Mouse (Mus musculus): ENCODE results near the gene Hist1h1d.

Gene Hist1h1d

DNA sequence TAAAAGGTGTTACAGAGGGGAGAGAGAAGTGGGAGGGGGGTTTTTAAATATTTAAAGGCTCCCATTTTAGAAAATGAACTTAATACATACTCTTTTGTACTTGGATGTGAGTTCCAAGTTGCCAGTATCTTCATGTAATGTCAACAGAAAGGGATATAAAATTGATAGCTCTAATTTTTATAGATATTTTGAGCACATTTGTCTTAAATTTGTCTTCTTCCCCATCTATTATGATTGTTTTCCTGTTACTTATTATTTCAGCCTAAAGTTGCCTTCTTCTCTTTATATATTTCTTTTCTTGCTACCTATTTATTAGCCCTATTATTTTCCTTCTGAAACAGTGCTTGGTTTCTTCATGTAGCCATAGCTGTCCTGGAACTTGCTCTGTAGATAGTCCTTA, at the start of gene Hist1h1d:
Gene Hist1h1d, plus strand, starts transcription at position 301 of the 400 bp plus-strand sequence.
- no peak for DNase-seq

DNA sequence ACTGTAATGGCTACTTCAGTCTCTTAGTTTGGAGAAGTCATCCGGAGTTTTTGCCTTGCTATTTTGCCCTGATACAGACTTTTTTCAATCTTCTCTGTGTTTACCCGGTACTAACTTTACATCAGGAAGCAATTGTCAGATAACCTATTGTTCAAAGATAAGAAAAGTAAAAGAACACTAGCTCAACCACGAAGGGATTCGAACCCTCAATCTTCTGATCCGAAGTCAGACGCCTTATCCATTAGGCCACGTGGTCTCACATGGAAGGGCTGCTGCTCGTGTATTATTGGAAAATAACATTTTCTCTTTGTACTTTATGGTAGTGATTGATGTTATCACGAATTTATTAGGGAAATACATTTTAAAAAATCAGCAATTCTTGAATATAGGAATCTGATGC, 49.3 kb upstream of the Hist1h1d start:
- DNase-seq: peak; percentile 41

DNA sequence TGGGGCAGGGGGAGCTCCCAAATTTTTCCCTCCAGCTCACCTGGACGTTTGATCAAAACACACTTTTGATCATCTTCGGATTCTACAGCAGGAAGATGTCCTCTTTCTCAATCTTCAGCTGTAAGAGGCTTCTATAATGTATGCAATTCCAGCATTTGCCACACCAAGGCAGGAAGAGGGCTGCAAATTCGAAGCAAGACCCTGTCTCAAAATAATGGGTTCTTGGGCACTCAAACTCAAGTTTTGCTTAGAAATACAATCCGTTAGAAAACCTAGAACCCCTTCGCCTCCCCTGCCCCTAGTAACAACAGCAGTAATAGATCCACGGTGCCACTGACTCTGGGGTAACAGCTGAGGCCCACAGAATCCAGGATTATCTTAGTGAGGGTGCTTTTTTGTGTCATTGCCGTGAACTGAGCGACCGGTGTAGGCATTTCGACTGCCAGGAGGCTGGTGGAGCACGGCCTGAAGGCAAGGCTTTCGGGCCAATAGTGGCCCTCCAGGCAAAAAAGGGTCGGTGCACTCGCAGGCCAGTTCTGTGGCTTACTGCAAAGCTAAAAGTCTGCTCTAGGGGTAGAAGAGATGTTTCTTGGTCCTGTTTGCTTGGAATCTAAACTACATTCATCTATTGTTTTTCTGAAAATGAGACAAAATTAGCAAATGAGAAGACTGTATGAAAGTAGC, 47.3 kb upstream of the Hist1h1d start:
- no peak for DNase-seq

DNA sequence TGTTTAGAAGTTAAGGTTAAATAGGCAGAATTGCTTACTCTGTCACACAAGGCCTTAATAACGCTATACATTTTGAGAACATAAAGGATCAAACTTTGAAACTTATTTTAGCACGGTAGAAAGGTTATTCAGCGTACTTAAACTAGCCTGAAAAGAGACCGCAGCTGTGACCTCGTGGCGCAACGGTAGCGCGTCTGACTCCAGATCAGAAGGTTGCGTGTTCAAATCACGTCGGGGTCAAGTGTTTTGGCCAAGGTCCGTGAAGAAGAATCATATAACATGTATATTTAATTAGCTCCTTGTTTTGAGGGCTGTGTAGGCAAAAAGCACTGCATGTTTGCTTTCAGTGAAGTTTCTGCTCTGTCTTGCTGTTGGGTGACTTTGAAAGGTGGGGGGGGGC, 46.7 kb upstream of the Hist1h1d start:
- DNase-seq: no peak

DNA sequence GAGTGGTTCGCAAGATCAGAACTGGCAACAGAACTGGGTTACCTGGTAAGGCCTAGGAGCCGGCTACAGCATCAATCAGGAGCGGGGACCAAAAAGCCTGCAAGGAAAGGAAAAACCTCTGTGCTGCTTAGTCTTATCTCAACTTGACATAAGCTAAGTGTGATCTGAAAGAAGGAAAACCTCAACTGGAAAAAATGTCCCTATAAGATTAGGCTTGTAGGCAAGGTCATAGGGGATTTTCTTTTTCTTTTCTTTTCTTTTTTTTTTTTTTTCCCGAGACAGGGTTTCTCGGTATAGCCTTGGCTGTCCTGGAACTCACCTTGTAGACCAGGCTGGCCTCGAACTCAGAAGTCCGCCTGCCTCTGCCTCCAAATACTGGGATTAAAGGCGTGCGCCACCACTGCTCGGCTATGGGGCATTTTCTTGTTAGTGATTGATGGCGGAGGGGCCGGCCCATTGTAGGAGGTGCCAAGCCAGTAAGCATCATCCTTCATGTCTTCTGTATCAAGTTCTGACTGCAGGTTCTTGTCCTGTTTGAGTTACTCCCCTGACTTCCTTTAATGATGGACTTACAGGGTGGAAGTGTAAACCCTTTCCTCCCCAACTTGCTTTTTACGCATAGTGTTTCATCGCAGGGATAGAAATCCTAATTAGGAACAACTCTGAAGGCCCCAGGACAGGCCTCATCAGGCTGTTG, 46.1 kb upstream of the Hist1h1d start:
- no peak for DNase-seq

DNA sequence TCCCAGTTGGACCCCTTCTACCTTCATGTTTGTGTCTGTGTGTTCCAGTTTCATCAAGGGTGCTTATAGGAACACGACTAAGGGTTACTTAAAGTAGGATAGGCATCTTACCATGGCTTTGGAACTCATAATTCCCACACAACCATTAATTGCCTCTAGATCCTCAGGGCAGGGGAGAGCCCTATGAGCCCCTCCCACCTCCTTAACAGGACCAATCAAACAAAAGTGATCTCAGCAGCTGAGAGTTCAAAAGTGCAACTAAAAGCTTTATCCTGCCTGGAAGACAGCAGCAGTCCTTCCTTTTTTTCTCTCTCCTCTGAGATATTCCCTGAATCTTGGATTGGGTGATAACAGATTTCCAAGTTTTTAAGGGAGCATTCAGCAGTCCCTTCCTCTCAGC, 42.9 kb upstream of the Hist1h1d start:
- DNase-seq: no peak

DNA sequence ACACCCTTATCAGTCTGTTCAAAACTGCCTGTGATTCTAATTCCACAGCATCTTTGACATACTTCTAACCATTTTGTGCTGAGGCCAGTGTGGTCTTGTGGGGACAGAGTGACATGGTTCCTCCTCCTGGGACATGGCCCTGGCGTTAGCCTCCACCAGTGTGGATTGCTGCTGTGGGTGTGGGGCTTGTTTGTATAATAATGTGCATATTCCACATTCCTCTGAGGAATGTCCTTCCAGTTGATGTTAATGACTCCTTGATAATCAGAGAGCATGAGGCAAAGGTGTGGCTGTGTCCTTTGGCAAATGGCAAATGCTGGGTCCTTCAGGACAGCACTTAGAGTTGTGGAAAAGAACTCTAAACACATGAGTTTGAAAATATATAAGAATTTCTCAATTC, 39.5 kb upstream of the Hist1h1d start:
- no peak for DNase-seq

DNA sequence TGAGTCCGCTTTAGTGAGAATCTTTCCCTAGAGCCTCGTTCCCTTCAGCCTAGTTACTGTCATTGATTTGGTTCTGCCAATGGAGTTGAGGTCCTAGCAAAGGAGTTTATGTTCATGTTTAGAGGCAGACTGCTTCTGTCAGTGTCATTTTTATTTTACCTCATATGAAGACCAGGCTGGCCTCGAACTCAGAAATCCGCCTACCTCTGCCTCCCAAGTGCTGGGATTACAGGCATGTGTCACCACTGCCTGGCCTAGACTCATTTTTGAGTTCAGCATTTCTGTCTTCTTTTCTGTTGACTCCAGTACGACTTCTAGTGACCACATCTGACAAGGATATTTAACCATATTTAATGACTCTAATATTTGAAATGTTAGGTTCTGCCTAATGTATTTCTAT, 37.8 kb upstream of the Hist1h1d start:
- DNase-seq: no peak

DNA sequence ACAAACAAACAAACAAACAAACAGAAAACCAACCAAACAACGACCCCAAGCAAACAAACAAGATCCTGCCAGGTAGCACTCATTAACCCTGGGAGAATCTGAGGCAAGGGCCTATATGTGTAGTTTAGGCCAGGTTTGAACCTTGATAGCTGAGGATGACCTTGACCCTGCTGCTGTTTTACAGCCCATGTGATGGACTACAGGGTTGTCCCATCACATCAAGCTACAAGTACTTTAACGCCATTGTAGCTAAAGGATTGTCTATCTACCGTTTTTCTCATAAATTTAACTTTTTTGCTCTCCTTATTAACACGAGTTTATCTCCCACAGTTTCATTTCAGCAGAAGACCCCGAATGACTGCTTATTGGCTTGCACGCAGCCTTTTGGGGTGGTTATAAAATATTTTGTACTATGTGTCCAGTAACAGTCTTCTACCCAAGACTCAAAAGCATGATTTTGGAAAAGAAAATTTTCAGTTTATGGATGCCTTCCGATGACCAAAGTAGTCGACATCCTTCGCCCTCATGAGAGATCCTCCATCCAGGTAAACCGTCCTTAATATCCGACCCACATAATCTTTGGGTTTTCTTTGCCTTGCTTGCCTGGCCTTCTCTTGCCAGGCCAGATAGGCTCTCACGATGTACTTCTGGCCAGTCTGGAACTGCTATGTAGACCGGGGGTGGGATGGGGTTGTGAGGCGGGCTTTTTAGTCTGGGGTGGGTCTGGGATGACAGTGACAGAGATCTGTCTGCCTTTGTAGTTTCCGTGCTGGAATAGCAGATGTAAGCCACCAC, 37.0 kb upstream of the Hist1h1d start:
- no peak for DNase-seq

DNA sequence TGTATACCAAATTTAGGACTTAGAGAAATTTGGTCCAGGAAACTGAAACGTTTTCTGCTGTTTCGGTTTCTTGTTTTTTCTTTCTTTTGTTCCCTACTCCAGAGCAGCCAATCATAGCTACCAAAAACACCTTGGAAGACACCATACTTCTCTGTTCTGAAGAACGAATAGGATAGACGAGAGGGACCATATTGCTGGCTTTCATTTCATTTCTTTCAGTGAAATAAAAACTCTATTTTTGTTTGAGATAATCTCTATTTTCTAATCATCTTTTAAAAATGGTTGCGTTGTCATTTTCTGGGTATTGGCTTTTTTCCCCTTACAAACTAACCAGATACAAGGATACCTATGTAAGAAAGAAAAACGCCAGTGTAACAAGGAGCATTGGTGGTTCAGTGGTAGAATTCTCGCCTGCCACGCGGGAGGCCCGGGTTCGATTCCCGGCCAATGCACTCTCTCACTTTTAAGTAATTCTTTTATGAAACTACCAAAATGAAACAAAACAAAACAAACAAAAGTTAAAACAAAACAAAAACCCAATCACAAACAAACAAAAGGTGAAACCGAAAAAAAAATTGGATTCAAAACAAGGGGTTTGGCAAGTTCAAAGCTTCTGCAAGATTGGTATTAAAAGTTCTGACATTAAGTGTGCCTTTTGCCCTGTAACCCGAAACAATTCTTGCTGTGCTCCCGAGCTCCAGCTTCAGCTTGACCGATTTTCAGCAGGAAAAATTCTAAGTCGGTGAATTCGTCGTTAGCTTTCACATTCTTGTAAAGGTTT, 36.0 kb upstream of the Hist1h1d start:
- DNase-seq: peak; percentile 66

DNA sequence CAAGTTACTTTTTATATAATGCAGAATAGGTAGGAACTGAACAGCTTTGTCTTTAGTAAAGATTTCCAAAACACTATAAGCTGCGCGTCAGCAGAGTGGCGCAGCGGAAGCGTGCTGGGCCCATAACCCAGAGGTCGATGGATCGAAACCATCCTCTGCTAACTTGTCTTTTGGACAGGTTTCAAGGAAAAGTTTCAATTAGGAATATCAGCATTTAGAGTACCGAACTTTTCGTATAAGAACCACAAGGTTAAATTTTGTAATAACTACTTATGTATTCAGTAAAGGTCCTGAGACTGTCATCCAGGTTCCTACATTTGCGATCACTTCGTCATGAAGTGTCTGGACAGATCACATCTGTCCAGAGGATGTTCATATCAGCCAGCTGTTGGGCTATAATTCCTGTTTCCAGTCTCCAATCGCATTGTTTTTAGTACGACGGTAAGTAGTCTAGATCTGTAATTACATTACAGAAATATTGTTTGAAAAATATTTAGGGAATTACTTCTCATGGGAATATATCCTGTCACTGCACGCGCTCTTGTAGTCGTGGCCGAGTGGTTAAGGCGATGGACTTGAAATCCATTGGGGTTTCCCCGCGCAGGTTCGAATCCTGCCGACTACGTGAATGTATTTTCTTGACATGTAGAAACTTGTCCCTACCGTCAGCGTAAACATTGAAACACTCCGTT, 35.3 kb upstream of the Hist1h1d start:
- peak; percentile 91 for DNase-seq

DNA sequence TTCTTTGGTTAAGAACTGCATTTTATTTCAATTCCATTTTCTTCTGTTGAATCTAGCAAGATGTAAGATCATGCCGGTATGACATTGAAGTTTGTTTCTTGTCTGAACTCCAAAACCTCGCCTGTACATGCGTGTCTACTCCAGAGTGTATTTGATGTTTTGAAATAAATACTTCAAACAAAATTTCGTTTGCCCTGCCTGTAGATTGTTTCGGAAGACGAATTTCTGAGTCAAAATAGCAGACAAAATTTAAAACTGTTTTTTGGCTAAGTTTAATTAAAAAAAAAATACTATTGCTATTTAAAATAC, 34.8 kb upstream of the Hist1h1d start:
- no peak for DNase-seq

DNA sequence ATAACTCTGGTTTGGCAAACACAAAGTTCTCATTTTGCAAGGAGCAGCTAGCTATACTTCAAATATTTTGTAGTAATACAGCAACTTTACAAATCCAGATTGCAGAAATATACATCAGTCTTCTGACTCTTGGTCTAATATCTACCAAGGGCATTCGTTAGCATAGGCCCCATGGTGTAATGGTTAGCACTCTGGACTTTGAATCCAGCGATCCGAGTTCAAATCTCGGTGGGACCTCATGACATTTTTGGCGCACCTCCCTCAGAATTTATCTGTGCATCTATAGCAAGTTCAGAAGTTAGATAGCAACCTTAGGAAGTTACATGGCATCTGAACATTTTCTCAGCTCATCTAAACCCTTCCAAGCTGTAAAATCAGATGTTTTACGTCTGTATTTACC, 34.2 kb upstream of the Hist1h1d start:
- DNase-seq: peak; percentile 85

DNA sequence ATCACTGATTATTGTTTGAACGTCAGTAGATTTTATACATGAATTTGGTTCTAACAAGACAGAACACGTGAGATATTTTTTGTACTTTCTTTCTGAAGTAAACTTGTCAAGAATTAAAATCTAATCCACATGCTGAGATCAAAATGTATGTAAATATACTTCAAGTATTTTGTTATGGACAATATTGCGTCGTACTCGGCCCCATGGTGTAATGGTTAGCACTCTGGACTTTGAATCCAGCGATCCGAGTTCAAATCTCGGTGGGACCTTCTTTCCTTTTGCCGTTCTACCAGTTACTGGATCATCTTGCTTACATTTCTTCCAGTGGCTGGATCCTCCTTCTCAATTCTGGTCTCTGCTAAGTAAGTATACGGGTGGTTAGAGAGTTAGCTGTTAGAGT, 33.6 kb upstream of the Hist1h1d start:
- DNase-seq: peak; percentile 81

DNA sequence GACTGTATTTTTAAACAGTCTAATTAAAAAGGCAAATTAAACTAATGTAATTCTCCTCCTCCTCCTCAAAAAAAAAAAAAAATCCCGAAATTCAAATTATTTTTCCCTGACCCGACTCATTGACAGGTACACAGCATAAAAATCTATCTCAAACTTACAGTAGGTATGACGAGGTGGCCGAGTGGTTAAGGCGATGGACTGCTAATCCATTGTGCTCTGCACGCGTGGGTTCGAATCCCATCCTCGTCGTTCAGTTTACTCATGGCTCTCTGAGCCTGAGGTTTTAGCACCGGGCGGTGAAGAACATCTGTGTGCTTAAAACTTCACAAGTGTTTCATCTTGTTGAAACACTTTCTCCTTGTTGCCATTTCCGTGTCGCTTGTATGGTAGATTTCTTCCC, 31.4 kb upstream of the Hist1h1d start:
- DNase-seq: peak; percentile 84

DNA sequence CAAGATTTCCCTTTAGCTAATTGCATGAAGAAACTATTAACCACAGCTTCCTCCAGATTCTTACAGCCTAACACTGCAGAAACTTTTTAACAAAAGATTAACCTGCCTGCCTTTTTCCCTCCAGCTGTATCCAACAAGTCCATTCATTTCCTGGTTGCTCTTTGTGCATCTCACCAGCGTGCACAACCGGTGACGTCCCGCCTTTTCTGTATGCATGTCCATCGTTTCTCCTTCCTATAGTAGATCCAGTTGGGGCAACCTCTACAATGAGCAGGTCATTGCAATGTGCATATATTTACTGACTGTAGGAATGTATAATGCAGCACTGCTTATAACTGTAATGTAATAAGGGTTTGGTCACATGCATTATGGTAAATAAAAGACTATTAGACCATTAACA, 29.1 kb upstream of the Hist1h1d start:
- DNase-seq: no peak

DNA sequence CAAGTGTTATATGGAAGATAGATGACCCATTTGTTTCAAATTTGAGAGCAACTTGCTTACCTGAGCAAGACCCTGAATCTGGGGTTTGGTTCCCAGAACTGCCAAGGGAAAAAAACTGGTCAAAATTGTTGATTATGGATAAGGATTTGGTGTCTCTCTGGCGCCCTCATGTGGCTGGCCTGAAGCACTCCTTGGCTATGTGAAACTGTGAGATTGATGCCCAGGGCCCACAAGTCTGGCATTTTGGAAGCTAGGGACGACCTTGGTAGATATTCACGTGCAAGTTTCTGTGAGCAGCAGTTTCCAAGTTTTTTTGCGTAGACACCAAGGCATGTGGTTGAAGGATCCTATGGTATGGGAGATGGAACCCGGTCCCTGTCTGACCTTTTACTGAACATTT, 28.4 kb upstream of the Hist1h1d start:
- peak; percentile 60 for DNase-seq

DNA sequence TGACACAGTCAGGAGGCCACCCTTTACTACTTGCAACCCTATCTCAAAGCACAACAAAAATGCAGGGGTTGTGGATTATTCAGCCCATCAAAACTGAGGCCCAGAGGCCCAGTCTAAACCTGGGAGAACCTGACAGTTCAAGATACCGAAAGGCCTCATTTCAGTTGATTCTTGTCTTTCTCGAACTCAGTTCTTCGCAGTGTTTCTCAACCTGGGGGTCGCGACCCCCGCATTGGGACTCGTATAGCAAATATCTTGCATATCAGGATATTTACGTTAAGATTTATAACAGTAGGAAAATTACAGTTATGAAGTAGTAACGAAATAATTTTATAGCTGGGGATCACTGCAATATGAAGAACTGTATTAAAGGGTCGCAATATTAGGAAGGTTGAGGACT, 27.2 kb upstream of the Hist1h1d start:
- no peak for DNase-seq

DNA sequence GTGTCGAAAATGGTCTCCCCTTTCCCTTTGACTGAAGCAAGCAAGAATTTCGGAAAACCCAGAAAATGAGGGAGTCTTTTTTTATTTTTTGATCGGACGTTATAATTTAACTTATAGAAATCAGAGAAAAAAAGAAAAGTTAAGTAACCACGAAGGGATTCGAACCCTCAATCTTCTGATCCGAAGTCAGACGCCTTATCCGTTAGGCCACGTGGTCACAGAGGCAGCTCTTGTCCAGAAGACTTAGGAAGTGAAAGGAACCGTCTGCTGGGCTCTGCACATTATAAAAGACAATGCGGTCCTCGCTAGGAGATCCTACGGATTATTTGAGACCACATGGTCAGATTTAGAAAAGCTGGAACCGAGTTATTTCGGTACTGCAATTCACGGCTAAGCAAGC, 26.8 kb upstream of the Hist1h1d start:
- peak; percentile 88 for DNase-seq

DNA sequence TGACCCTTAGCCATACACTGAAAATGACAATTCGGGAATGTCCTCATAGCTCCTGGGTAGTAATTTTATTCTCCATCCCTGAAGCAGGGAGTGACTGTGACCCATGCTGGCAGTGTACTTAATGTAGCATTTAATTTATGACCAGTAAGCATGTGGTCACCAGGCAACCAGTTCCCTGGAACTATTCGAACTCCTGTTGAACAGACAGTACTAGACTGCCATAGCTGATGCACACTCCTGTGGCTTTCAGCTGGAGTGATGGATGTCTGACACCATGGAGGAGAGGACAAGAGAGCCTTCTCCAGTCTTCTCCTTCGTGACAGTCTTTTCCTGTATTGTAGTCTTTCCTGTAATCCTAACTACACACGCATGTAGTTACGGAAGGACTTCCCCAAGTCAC, 24.1 kb upstream of the Hist1h1d start:
- DNase-seq: no peak

DNA sequence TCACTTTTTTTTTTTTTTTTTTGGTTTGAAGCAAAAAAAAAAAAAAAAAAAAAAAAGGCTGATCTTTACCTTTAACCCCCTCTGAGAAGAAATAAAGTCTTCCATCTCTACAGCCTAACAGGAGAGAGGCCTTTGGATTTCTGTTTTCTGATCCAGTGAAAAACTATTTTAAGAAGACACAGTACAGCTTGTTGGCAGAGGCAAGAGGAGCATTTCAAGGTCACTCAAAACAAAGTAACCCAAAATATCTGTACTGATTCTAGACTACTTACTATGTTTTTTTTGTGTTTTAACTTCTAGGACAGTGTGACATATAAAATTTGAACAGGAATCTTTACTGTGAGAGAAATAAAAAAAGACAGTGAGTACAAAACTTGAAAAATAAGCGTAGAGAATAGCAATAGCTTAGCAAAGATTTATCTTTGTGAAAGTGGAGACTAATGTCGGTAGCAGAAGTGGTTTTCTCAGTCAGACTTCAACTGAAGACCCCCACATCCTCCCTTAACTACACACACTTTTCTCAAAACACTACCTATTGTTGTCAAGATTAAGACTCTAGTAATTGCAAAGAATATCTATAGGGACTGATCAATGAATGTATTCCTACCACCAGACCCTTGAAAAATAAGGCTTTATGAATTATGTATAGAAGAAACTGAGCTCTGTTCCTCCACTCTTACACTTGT, 23.4 kb upstream of the Hist1h1d start:
- DNase-seq: no peak
